Mouse (Mus musculus): ENCODE data around the gene Fam131c. TPM values are rescaled to one million over a fixed set of nuclear protein-coding genes. Genes with fewer than 3 reads are reported as not detected.
A peak's percentile ranks its signal among the peaks of the same experiment; 100 is the strongest.

Gene Fam131c
- polyA plus RNA-seq (2015; fragmentation: Nextera tagmentation; extraction: Ambion mirVana) = 2.8 and 3.1 TPM in 2 replicates

- no peak for TF ChIP-seq CTCF (IDR thresholded peaks at IDR 0.05; ENCODE audit: low read depth)
- WGBS = 2% methylated on average over 58 of the region's 71 CpGs
- H3K27me3 ChIP-seq (ENCODE audit: insufficient read depth, low read length) = 0 out of 2 replicates have a peak, but pooled peaks cover 3% of the 10 kb centered on the region
These were observed at the start of gene Fam131c for GRCm38 (mm10) chr4:141367997-141368791. Gene Fam131c (plus strand): TSS chr4:141368220.

GRCm38 (mm10) chr4:141322526-141322925 lies 45.5 kb upstream of the Fam131c start:
- no peaks in the 10 kb centered on the region for H3K4me1 ChIP-seq (replicated peaks; ENCODE audit: insufficient read depth, low read length)
- WGBS = 68% methylated on average over 11 of the region's 11 CpGs
- no peak for TF ChIP-seq CTCF (IDR thresholded peaks at IDR 0.05; ENCODE audit: low read depth)
- H3K4me2 ChIP-seq (ENCODE audit: low read length) = no peak overlapping the region
- ATAC-seq (replicated peaks; ENCODE audit: low FRiP score, low read depth) (no peak), DNase-seq (ENCODE audit: low spot score) (no peak)
- H3K27ac ChIP-seq = no peak overlapping the region
- no peaks in the 10 kb centered on the region for H3K27me3 ChIP-seq (ENCODE audit: insufficient read depth, low read length)
- peaks cover 48% of the 10 kb centered on the region for H3K36me3 ChIP-seq (ENCODE audit: insufficient read depth, low read length)
- no peak overlapping the region for H3K4me3 ChIP-seq (replicated peaks; ENCODE audit: low read depth, low read length)
- no peaks in the 10 kb centered on the region for H3K9me3 ChIP-seq (replicated peaks; ENCODE audit: low read length)
- no peak overlapping the region for H3K9ac ChIP-seq (ENCODE audit: low read depth, low read length)

More at GRCm38 (mm10) chr4:141367997-141368791, at the start of gene Fam131c:
- Histone ChIP-seq H3K36me3 (ENCODE audit: insufficient read depth, low read length) (no peaks in the 10 kb centered on the region), H3K27ac (no peak within 1 kb of the TSS), H3K9ac (ENCODE audit: low read depth, low read length) (peak within 1 kb of the TSS; percentile 59), H3K9me3 (replicated peaks; ENCODE audit: low read length) (no peaks in the 10 kb centered on the region), H3K4me3 (replicated peaks; ENCODE audit: low read depth, low read length) (peak within 1 kb of the TSS; percentile 55), H3K4me1 (replicated peaks; ENCODE audit: insufficient read depth, low read length) (no peaks in the 10 kb centered on the region; the same call in 1 of the 2 replicates), H3K4me2 (ENCODE audit: low read length) (peak within 1 kb of the TSS; percentile 97)
- peak; percentile 52 for DNase-seq (ENCODE audit: low spot score)
- ATAC-seq (replicated peaks; ENCODE audit: low FRiP score, low read depth) = peak; percentile 15; the same call in 1 of the 2 replicates

DNA sequence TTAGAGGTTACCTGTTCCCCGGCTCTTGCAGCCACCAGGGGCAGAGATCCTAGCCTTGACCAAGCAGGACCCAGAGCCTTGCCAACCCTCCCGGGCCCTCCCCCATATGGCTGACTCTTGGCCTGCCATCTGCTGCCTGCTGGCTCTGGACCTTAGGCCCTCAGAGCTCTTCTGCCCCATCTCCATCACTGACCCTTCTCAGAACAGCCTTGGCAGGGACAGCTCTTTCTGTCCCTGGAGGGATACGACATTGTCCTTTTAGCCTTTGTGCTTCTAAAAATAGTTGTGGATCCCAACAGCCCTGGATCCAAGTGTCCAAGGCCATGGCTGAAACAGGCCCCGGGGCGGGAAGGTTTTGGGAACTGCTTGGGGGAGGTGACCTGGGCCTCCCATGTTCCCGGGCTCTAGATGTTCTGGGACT lies 43.2 kb upstream of the Fam131c start:
- H3K4me3 ChIP-seq (replicated peaks; ENCODE audit: low read depth, low read length) = no peak overlapping the region
- no peak overlapping the region for H3K9ac ChIP-seq (ENCODE audit: low read depth, low read length)
- H3K27me3 ChIP-seq (ENCODE audit: insufficient read depth, low read length) = no peaks in the 10 kb centered on the region
- ATAC-seq (replicated peaks; ENCODE audit: low FRiP score, low read depth) (no peak), DNase-seq (ENCODE audit: low spot score) (no peak)
- H3K27ac ChIP-seq = peak overlapping the region; percentile 58; the same call in 1 of the 2 replicates
- no peak overlapping the region for H3K4me2 ChIP-seq (ENCODE audit: low read length)
- no peak for TF ChIP-seq CTCF (IDR thresholded peaks at IDR 0.05; ENCODE audit: low read depth)
- no peaks in the 10 kb centered on the region for H3K4me1 ChIP-seq (replicated peaks; ENCODE audit: insufficient read depth, low read length)
- 76% methylated on average over 6 of the region's 6 CpGs for WGBS
- no peaks in the 10 kb centered on the region for H3K9me3 ChIP-seq (replicated peaks; ENCODE audit: low read length)
- H3K36me3 ChIP-seq (ENCODE audit: insufficient read depth, low read length) = peaks cover 36% of the 10 kb centered on the region

GRCm38 (mm10) chr4:141325636-141326035 lies 42.4 kb upstream of the Fam131c start:
- no peaks in the 10 kb centered on the region for H3K9me3 ChIP-seq (replicated peaks; ENCODE audit: low read length)
- peak overlapping the region; percentile 58 for H3K27ac ChIP-seq
- TF ChIP-seq CTCF (IDR thresholded peaks at IDR 0.05; ENCODE audit: low read depth) = no peak

DNA sequence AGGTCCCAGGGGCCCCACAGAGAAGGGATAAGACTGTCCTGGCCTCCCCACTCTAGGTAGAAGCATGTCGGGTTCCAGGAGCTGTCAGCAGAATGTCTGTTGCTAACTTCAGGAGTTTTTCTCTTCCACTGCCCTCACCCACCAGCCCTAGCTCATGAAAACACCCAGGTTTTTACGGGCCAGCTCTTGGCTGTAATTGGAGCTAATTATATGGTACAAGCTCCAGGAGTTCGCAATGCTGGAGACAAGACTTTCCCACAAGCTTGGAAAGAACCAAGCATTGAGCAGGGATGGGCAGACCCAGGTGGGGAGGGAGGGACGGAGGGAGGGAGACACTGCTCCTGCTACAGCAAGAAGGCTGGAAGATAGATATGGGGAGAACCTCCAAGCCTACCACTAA lies 40.9 kb upstream of the Fam131c start:
- Histone ChIP-seq H3K9me3 (replicated peaks; ENCODE audit: low read length) (no peaks in the 10 kb centered on the region), H3K4me3 (replicated peaks; ENCODE audit: low read depth, low read length) (no peak overlapping the region), H3K27me3 (ENCODE audit: insufficient read depth, low read length) (no peaks in the 10 kb centered on the region), H3K4me2 (ENCODE audit: low read length) (no peak overlapping the region), H3K36me3 (ENCODE audit: insufficient read depth, low read length) (peaks cover 26% of the 10 kb centered on the region), H3K4me1 (replicated peaks; ENCODE audit: insufficient read depth, low read length) (no peaks in the 10 kb centered on the region), H3K27ac (no peak overlapping the region), H3K9ac (ENCODE audit: low read depth, low read length) (no peak overlapping the region)
- no peak for TF ChIP-seq CTCF (IDR thresholded peaks at IDR 0.05; ENCODE audit: low read depth)
- no peak for DNase-seq (ENCODE audit: low spot score)
- WGBS = 63% methylated on average over 4 of the region's 4 CpGs
- ATAC-seq (replicated peaks; ENCODE audit: low FRiP score, low read depth) = no peak

More at GRCm38 (mm10) chr4:141325636-141326035, 42.4 kb upstream of the Fam131c start:
- Histone ChIP-seq H3K4me3 (replicated peaks; ENCODE audit: low read depth, low read length) (no peak overlapping the region), H3K4me1 (replicated peaks; ENCODE audit: insufficient read depth, low read length) (no peaks in the 10 kb centered on the region), H3K9ac (ENCODE audit: low read depth, low read length) (no peak overlapping the region), H3K4me2 (ENCODE audit: low read length) (no peak overlapping the region), H3K36me3 (ENCODE audit: insufficient read depth, low read length) (peaks cover 36% of the 10 kb centered on the region), H3K27me3 (ENCODE audit: insufficient read depth, low read length) (no peaks in the 10 kb centered on the region)
- no peak for DNase-seq (ENCODE audit: low spot score)
- WGBS = 39% methylated on average over 15 of the region's 15 CpGs
- no peak for ATAC-seq (replicated peaks; ENCODE audit: low FRiP score, low read depth)

GRCm38 (mm10) chr4:141328742-141329141 lies 39.3 kb upstream of the Fam131c start:
- Histone ChIP-seq H3K36me3 (ENCODE audit: insufficient read depth, low read length) (peaks cover 9% of the 10 kb centered on the region; the same call in 1 of the 2 replicates), H3K4me1 (replicated peaks; ENCODE audit: insufficient read depth, low read length) (no peaks in the 10 kb centered on the region), H3K27me3 (ENCODE audit: insufficient read depth, low read length) (no peaks in the 10 kb centered on the region), H3K4me3 (replicated peaks; ENCODE audit: low read depth, low read length) (no peak overlapping the region), H3K4me2 (ENCODE audit: low read length) (no peak overlapping the region), H3K27ac (no peak overlapping the region), H3K9me3 (replicated peaks; ENCODE audit: low read length) (no peaks in the 10 kb centered on the region), H3K9ac (ENCODE audit: low read depth, low read length) (no peak overlapping the region)
- ATAC-seq (replicated peaks; ENCODE audit: low FRiP score, low read depth) (no peak), DNase-seq (ENCODE audit: low spot score) (no peak)
- TF ChIP-seq CTCF (IDR thresholded peaks at IDR 0.05; ENCODE audit: low read depth) = no peak
- WGBS = 87% methylated on average over 9 of the region's 9 CpGs
